Mouse (Mus musculus) bone marrow macrophage, adult 2 months (primary cell): Measurements from ENCODE around the gene Baiap2l1.

Experiments
- CTCF ChIP-seq: IDR thresholded peaks from 2 replicates; pipeline ENCODE4 v1.5.1; 2012; ENCODE audit warnings: low read depth, mild to moderate bottlenecking, low read length, moderate library complexity
- POLR2A ChIP-seq: IDR thresholded peaks from 2 replicates; pipeline ENCODE4 v1.6.1; 2012; ENCODE audit warnings: mild to moderate bottlenecking, low read depth, low read length, borderline replicate concordance

GRCm38 (mm10) chr5:144245592-144245991 lies 112.3 kb downstream of the Baiap2l1 start:
- no peak for TF ChIP-seq CTCF
- TF ChIP-seq POLR2A: no peak
